Mouse (Mus musculus) forebrain, embryonic 11.5 days (tissue): ENCODE results near the gene Olfr212. TPM values are rescaled to one million over a fixed set of nuclear protein-coding genes. Genes with fewer than 3 reads are reported as not detected.
"Not testable (repeated sequence)": the region's sequence is repeated elsewhere in the genome, so short reads cannot be mapped to it uniquely, and the experiment has no call there.

ENCODE experiments used
- ATAC-seq: fragments of 200-750 bp; cut with Nextera tagmentation; replicated peaks from 2 replicates; pipeline ENCODE4 v1.8.0; 2017; ENCODE audit warnings: moderate TSS enrichment; ENCODE audit not compliant: low FRiP score
- DNase-seq: peaks from one replicate; pipeline ENCODE4 v3.0.0-alpha.2; 2017; ENCODE audit warnings: low spot score
- H3K27ac ChIP-seq: fragments of 300-500 bp; sonication (generic); 2 replicates; pipeline ENCODE4 v1.5.1; 2014; ENCODE audit warnings: low read depth, low read length
- H3K27me3 ChIP-seq: fragments of 300-500 bp; sonication (generic); 2 replicates; pipeline ENCODE4 v1.6.1; 2014; ENCODE audit warnings: mild to moderate bottlenecking, low read length, mixed read lengths; ENCODE audit not compliant: control insufficient read depth, insufficient read depth
- H3K36me3 ChIP-seq: fragments of 300-500 bp; sonication (generic); 2 replicates; pipeline ENCODE4 v1.6.1; 2014; ENCODE audit warnings: mild to moderate bottlenecking, low read length, moderate library complexity, mixed read lengths; ENCODE audit not compliant: control insufficient read depth, insufficient read depth
- H3K4me1 ChIP-seq: fragments of 300-500 bp; sonication (generic); replicated peaks from 2 replicates; pipeline ENCODE4 v1.6.1; 2014; ENCODE audit warnings: low read length, mixed read lengths; ENCODE audit not compliant: control insufficient read depth, insufficient read depth
- H3K4me2 ChIP-seq: fragments of 300-500 bp; sonication (generic); 2 replicates; pipeline ENCODE4 v1.6.1; 2014; ENCODE audit warnings: low read depth, mild to moderate bottlenecking, low read length, moderate library complexity, mixed read lengths; ENCODE audit not compliant: severe bottlenecking
- H3K4me3 ChIP-seq: fragments of 300-500 bp; sonication (generic); 2 replicates; pipeline ENCODE4 v1.5.1; 2014; ENCODE audit warnings: low read depth, low read length
- H3K9ac ChIP-seq: fragments of 300-500 bp; sonication (generic); 2 replicates; pipeline ENCODE4 v1.6.1; 2014; ENCODE audit warnings: low read length
- H3K9me3 ChIP-seq: fragments of 300-500 bp; sonication (generic); 2 replicates; pipeline ENCODE4 v1.6.1; 2016; ENCODE audit warnings: low read length, mixed read lengths; ENCODE audit not compliant: control insufficient read depth
- WGBS: fragments of 180-500 bp; shearing (Covaris S2); extraction: QIAGEN DNeasy Blood & Tissue Kit; methylation state at CpG from one replicate; pipeline ENCODE4 v1.1.7; 2014; 5-methylcytosine and 5-hydroxymethylcytosine counted together
- polyA plus RNA-seq: library from polyadenylated mRNA; unstranded; fragments of >200 nt; fragmentation: Nextera tagmentation; extraction: Ambion mirVana; gene quantifications from 2 replicates; pipeline ENCODE4 v1.2.1, GENCODE M21; 2014

Gene Olfr212
- polyA plus RNA-seq, 1 experiment from 2014 or later = not detected

- H3K4me2 ChIP-seq = no peak overlapping the region
- no peaks in the 10 kb centered on the region for H3K9me3 ChIP-seq
- no peaks in the 10 kb centered on the region for H3K4me1 ChIP-seq
- no peak for ATAC-seq
- no peak overlapping the region for H3K9ac ChIP-seq
- no peak overlapping the region for H3K27ac ChIP-seq
- no peaks in the 10 kb centered on the region for H3K27me3 ChIP-seq
- H3K4me3 ChIP-seq = no peak overlapping the region
- 89% methylated on average over 5 of the region's 5 CpGs for WGBS
- no peaks in the 10 kb centered on the region for H3K36me3 ChIP-seq
- no peak for DNase-seq
Observed at GRCm38 (mm10) chr6:116493742-116494141, 12.6 kb upstream of the Olfr212 start.

DNA sequence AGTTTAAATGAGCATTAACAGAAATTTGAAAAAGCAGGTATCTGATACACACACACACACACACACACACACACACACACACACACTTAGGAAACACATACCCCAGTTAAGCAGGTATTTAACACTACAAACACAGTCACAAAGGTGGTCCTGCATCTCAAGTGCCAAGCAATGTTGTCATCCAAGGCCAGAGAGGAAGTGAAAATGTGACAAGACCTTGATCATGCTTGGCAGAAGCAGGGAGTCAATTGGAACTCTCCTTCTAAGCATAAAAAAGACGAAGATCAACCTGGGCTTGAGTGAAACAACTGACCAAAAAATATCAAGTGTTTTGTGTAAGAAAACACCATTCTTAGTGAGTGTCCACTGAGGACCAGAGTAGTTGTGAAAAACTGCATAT is 10.4 kb upstream of the Olfr212 start:
- Histone ChIP-seq H3K4me1 (no peaks in the 10 kb centered on the region), H3K4me3 (no peak overlapping the region), H3K27me3 (no peaks in the 10 kb centered on the region), H3K9me3 (no peaks in the 10 kb centered on the region), H3K9ac (no peak overlapping the region), H3K36me3 (no peaks in the 10 kb centered on the region), H3K4me2 (no peak overlapping the region), H3K27ac (no peak overlapping the region)
- 91% methylated on average over 1 of the region's 1 CpGs for WGBS
- no peak for DNase-seq
- ATAC-seq = no peak

- no peaks in the 10 kb centered on the region for H3K4me1 ChIP-seq
- H3K9ac ChIP-seq = no peak overlapping the region
- no peak overlapping the region for H3K4me3 ChIP-seq
- H3K36me3 ChIP-seq = no peaks in the 10 kb centered on the region
- no peak for DNase-seq
- ATAC-seq = no peak
- no peak overlapping the region for H3K4me2 ChIP-seq
- no peaks in the 10 kb centered on the region for H3K27me3 ChIP-seq
- no peak overlapping the region for H3K27ac ChIP-seq
- no peaks in the 10 kb centered on the region for H3K9me3 ChIP-seq
Observed at GRCm38 (mm10) chr6:116514832-116515231, 8.5 kb downstream of the Olfr212 start.

GRCm38 (mm10) chr6:116538156-116538555 is 31.8 kb downstream of the Olfr212 start, which contains the start of gene Olfr213:
Gene Olfr213 (plus strand): TSS chr6:116538456.
- Histone ChIP-seq H3K4me2 (no peak within 1 kb of the TSS), H3K9me3 (no peaks in the 10 kb centered on the region), H3K4me1 (no peaks in the 10 kb centered on the region), H3K4me3 (no peak within 1 kb of the TSS), H3K27ac (no peak within 1 kb of the TSS), H3K9ac (no peak within 1 kb of the TSS), H3K27me3 (no peaks in the 10 kb centered on the region), H3K36me3 (no peaks in the 10 kb centered on the region)
- WGBS = 89% methylated on average over 1 of the region's 1 CpGs
- no peak for ATAC-seq
- DNase-seq = no peak

GRCm38 (mm10) chr6:116542500-116542899 is 36.2 kb downstream of the Olfr212 start:
- 82% methylated on average over 2 of the region's 2 CpGs for WGBS
- Histone ChIP-seq H3K9ac (no peak overlapping the region), H3K9me3 (no peaks in the 10 kb centered on the region), H3K4me2 (no peak overlapping the region), H3K27me3 (no peaks in the 10 kb centered on the region), H3K4me1 (no peaks in the 10 kb centered on the region), H3K4me3 (no peak overlapping the region), H3K27ac (no peak overlapping the region), H3K36me3 (no peaks in the 10 kb centered on the region)
- ATAC-seq (no peak), DNase-seq (no peak)

GRCm38 (mm10) chr6:116550841-116551240 is 44.5 kb downstream of the Olfr212 start, which contains the start of gene Gm5580:
Gene Gm5580 (plus strand): TSS chr6:116551141.
- not testable (repeated sequence) for H3K27me3 ChIP-seq, H3K4me2 ChIP-seq, DNase-seq, ATAC-seq, H3K9ac ChIP-seq, H3K9me3 ChIP-seq, H3K27ac ChIP-seq, H3K4me1 ChIP-seq, H3K36me3 ChIP-seq, H3K4me3 ChIP-seq
- 95% methylated on average over 11 of the region's 11 CpGs for WGBS

DNA sequence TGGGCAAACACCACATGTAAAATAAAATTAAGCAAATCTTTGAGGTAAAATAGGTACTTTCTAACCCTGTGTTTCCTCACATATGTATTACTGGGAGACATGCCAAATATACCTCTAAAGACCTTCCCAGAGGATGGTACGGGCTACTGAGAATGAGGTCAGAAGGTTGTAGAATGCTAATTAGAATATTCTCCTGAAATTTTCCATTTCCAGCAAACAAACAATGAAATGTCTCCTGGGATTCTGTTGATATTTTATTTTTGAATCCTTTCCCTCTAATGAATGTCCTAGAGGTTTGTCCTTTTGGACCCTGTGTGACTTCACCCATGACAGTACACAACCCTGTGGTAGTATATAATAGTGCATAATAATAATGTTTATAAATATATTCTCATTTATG is 47.6 kb downstream of the Olfr212 start, which contains the start of gene Olfr214:
Olfr214 (plus strand) TSS at position 301 of the 400 bp plus-strand sequence.
- no peak within 1 kb of the TSS for H3K9ac ChIP-seq
- H3K4me3 ChIP-seq = no peak within 1 kb of the TSS
- no peak within 1 kb of the TSS for H3K27ac ChIP-seq
- 81% methylated on average over 1 of the region's 1 CpGs for WGBS
- H3K4me1 ChIP-seq = no peaks in the 10 kb centered on the region
- H3K36me3 ChIP-seq = no peaks in the 10 kb centered on the region
- no peak for ATAC-seq
- DNase-seq = no peak
- H3K27me3 ChIP-seq = no peaks in the 10 kb centered on the region
- H3K9me3 ChIP-seq = no peaks in the 10 kb centered on the region
- H3K4me2 ChIP-seq = no peak within 1 kb of the TSS

DNA sequence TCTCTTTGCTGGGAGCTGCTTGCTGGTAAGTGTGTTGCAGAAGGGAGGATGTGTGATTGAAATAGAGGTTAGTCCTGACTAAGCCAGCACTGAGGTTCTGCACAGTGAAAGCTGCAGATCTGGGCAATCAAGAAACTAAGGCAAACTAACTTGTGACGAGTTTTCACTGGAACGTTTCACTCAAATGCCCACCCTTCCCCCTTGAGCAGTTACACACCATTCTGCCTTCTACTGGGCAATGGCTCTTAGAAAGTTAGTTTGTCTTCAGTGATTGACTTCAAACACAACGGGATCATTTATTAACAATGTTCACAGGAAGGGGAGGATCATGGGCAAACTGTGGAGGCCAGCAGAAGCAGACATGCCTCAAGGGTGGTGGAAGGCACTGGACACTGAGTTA is 48.6 kb downstream of the Olfr212 start:
- Histone ChIP-seq H3K9ac (no peak overlapping the region), H3K36me3 (no peaks in the 10 kb centered on the region), H3K27ac (no peak overlapping the region), H3K4me2 (no peak overlapping the region), H3K4me3 (no peak overlapping the region), H3K4me1 (no peaks in the 10 kb centered on the region), H3K27me3 (no peaks in the 10 kb centered on the region), H3K9me3 (no peaks in the 10 kb centered on the region)
- ATAC-seq (no peak), DNase-seq (no peak)
- 73% methylated on average over 3 of the region's 3 CpGs for WGBS
